Mouse (Mus musculus): ENCODE data around the gene Camta1. TPM values are rescaled to one million over a fixed set of nuclear protein-coding genes. Genes with fewer than 3 reads are reported as not detected.

The Camta1 gene
- polyA plus RNA-seq, 1 experiment = 27.1 TPM

GRCm38 (mm10) chr4:151330983-151331382, 530.7 kb downstream of the Camta1 start:
- DNase-seq = peak; percentile 6
- TF ChIP-seq CTCF (IDR thresholded peaks at IDR 0.05; ENCODE audit: borderline replicate concordance, control insufficient read depth, extremely low read depth, insufficient read depth, low read length, poor library complexity) (no peak), POLR2A (IDR thresholded peaks at IDR 0.05; ENCODE audit: control insufficient read depth, extremely low read depth, insufficient read depth, low read length, poor library complexity) (no peak)
- Histone ChIP-seq H3K36me3 (ENCODE audit: control insufficient read depth, insufficient read depth, low read length) (no peaks in the 10 kb centered on the region), H3K27me3 (ENCODE audit: control insufficient read depth, insufficient read depth, low read length) (no peaks in the 10 kb centered on the region), H3K4me1 (replicated peaks; ENCODE audit: control insufficient read depth, insufficient read depth, low read length) (no peaks in the 10 kb centered on the region), H3K4me3 (ENCODE audit: control insufficient read depth, insufficient read depth, low read length) (no peak overlapping the region), H3K27ac (ENCODE audit: control insufficient read depth, insufficient read depth, low read length) (no peak overlapping the region)
- WGBS = 63% methylated on average over 8 of the region's 8 CpGs

- H3K4me3 ChIP-seq (ENCODE audit: control insufficient read depth, insufficient read depth, low read length) = no peak overlapping the region
- no peaks in the 10 kb centered on the region for H3K27me3 ChIP-seq (ENCODE audit: control insufficient read depth, insufficient read depth, low read length)
- H3K36me3 ChIP-seq (ENCODE audit: control insufficient read depth, insufficient read depth, low read length) = no peaks in the 10 kb centered on the region
- no peaks in the 10 kb centered on the region for H3K4me1 ChIP-seq (replicated peaks; ENCODE audit: control insufficient read depth, insufficient read depth, low read length)
- no peak for DNase-seq
- TF ChIP-seq POLR2A (IDR thresholded peaks at IDR 0.05; ENCODE audit: control insufficient read depth, extremely low read depth, insufficient read depth, low read length, poor library complexity) (no peak), CTCF (IDR thresholded peaks at IDR 0.05; ENCODE audit: borderline replicate concordance, control insufficient read depth, extremely low read depth, insufficient read depth, low read length, poor library complexity) (no peak)
- WGBS = 77% methylated on average over 6 of the region's 6 CpGs
- H3K27ac ChIP-seq (ENCODE audit: control insufficient read depth, insufficient read depth, low read length) = no peak overlapping the region
Observed at GRCm38 (mm10) chr4:151328071-151328470, 533.6 kb downstream of the Camta1 start.

- H3K4me1 ChIP-seq (replicated peaks; ENCODE audit: control insufficient read depth, insufficient read depth, low read length) = no peaks in the 10 kb centered on the region
- TF ChIP-seq CTCF (IDR thresholded peaks at IDR 0.05; ENCODE audit: borderline replicate concordance, control insufficient read depth, extremely low read depth, insufficient read depth, low read length, poor library complexity) (no peak), POLR2A (IDR thresholded peaks at IDR 0.05; ENCODE audit: control insufficient read depth, extremely low read depth, insufficient read depth, low read length, poor library complexity) (no peak)
Observed at GRCm38 (mm10) chr4:151326971-151327686, 534.5 kb downstream of the Camta1 start.

GRCm38 (mm10) chr4:151316428-151316827, 545.2 kb downstream of the Camta1 start:
- no peaks in the 10 kb centered on the region for H3K36me3 ChIP-seq (ENCODE audit: control insufficient read depth, insufficient read depth, low read length)
- no peaks in the 10 kb centered on the region for H3K4me1 ChIP-seq (replicated peaks; ENCODE audit: control insufficient read depth, insufficient read depth, low read length)
- TF ChIP-seq POLR2A (IDR thresholded peaks at IDR 0.05; ENCODE audit: control insufficient read depth, extremely low read depth, insufficient read depth, low read length, poor library complexity) (no peak), CTCF (IDR thresholded peaks at IDR 0.05; ENCODE audit: borderline replicate concordance, control insufficient read depth, extremely low read depth, insufficient read depth, low read length, poor library complexity) (no peak)
- no peak overlapping the region for H3K4me3 ChIP-seq (ENCODE audit: control insufficient read depth, insufficient read depth, low read length)
- H3K27ac ChIP-seq (ENCODE audit: control insufficient read depth, insufficient read depth, low read length) = no peak overlapping the region
- DNase-seq = no peak
- WGBS = 89% methylated on average over 10 of the region's 10 CpGs
- H3K27me3 ChIP-seq (ENCODE audit: control insufficient read depth, insufficient read depth, low read length) = no peaks in the 10 kb centered on the region

More at GRCm38 (mm10) chr4:151326971-151327686, 534.5 kb downstream of the Camta1 start:
- no peak overlapping the region for H3K27ac ChIP-seq (ENCODE audit: control insufficient read depth, insufficient read depth, low read length)
- WGBS = 94% methylated on average over 8 of the region's 8 CpGs
- DNase-seq = no peak
- H3K4me3 ChIP-seq (ENCODE audit: control insufficient read depth, insufficient read depth, low read length) = no peak overlapping the region
- H3K36me3 ChIP-seq (ENCODE audit: control insufficient read depth, insufficient read depth, low read length) = no peaks in the 10 kb centered on the region
- no peaks in the 10 kb centered on the region for H3K27me3 ChIP-seq (ENCODE audit: control insufficient read depth, insufficient read depth, low read length)

- no peaks in the 10 kb centered on the region for H3K4me1 ChIP-seq (replicated peaks; ENCODE audit: control insufficient read depth, insufficient read depth, low read length)
Observed at GRCm38 (mm10) chr4:151315726-151316125, 546.0 kb downstream of the Camta1 start.

GRCm38 (mm10) chr4:151310773-151311172, 550.9 kb downstream of the Camta1 start:
- no peak overlapping the region for H3K4me3 ChIP-seq (ENCODE audit: control insufficient read depth, insufficient read depth, low read length)
- 92% methylated on average over 8 of the region's 8 CpGs for WGBS
- no peak for DNase-seq
- no peaks in the 10 kb centered on the region for H3K27me3 ChIP-seq (ENCODE audit: control insufficient read depth, insufficient read depth, low read length)
- H3K27ac ChIP-seq (ENCODE audit: control insufficient read depth, insufficient read depth, low read length) = no peak overlapping the region
- H3K4me1 ChIP-seq (replicated peaks; ENCODE audit: control insufficient read depth, insufficient read depth, low read length) = no peaks in the 10 kb centered on the region
- TF ChIP-seq POLR2A (IDR thresholded peaks at IDR 0.05; ENCODE audit: control insufficient read depth, extremely low read depth, insufficient read depth, low read length, poor library complexity) = no peak
- no peak for TF ChIP-seq CTCF (IDR thresholded peaks at IDR 0.05; ENCODE audit: borderline replicate concordance, control insufficient read depth, extremely low read depth, insufficient read depth, low read length, poor library complexity)
- no peaks in the 10 kb centered on the region for H3K36me3 ChIP-seq (ENCODE audit: control insufficient read depth, insufficient read depth, low read length)

More at GRCm38 (mm10) chr4:151315726-151316125, 546.0 kb downstream of the Camta1 start:
- TF ChIP-seq POLR2A (IDR thresholded peaks at IDR 0.05; ENCODE audit: control insufficient read depth, extremely low read depth, insufficient read depth, low read length, poor library complexity) = no peak
- TF ChIP-seq CTCF (IDR thresholded peaks at IDR 0.05; ENCODE audit: borderline replicate concordance, control insufficient read depth, extremely low read depth, insufficient read depth, low read length, poor library complexity) = no peak
- Histone ChIP-seq H3K4me3 (ENCODE audit: control insufficient read depth, insufficient read depth, low read length) (no peak overlapping the region), H3K27ac (ENCODE audit: control insufficient read depth, insufficient read depth, low read length) (no peak overlapping the region), H3K36me3 (ENCODE audit: control insufficient read depth, insufficient read depth, low read length) (no peaks in the 10 kb centered on the region), H3K27me3 (ENCODE audit: control insufficient read depth, insufficient read depth, low read length) (no peaks in the 10 kb centered on the region)
- WGBS = 79% methylated on average over 10 of the region's 10 CpGs
- no peak for DNase-seq
